Mouse (Mus musculus) hindbrain, embryonic 14.5 days (tissue): ENCODE data around the gene Tspoap1. TPM values are rescaled to one million over a fixed set of nuclear protein-coding genes. Genes with fewer than 3 reads are reported as not detected.

Experiments
- ATAC-seq: fragments of 200-750 bp; cut with Nextera tagmentation; 2 replicates; pipeline ENCODE4 v1.8.0; 2017; ENCODE audit warnings: moderate number of reproducible peaks, mild to moderate bottlenecking, moderate TSS enrichment, moderate library complexity; ENCODE audit not compliant: low FRiP score
- DNase-seq: peaks from one replicate; pipeline ENCODE4 v3.0.0-alpha.2; 2015; ENCODE audit warnings: low spot score
- H3K27ac ChIP-seq: fragments of 300-500 bp; sonication (generic); 2 replicates; pipeline ENCODE4 v1.5.1; 2014; ENCODE audit warnings: mild to moderate bottlenecking, moderate library complexity
- H3K27me3 ChIP-seq: fragments of 300-500 bp; sonication (generic); 2 replicates; pipeline ENCODE4 v1.6.1; 2014; ENCODE audit warnings: mild to moderate bottlenecking, low read length, mixed read lengths; ENCODE audit not compliant: control insufficient read depth, insufficient read depth
- H3K36me3 ChIP-seq: fragments of 300-500 bp; sonication (generic); replicated peaks from 2 replicates; pipeline ENCODE4 v1.6.1; 2014; ENCODE audit not compliant: control insufficient read depth, insufficient read depth
- H3K4me1 ChIP-seq: fragments of 300-500 bp; sonication (generic); replicated peaks from 2 replicates; pipeline ENCODE4 v1.6.1; 2014; ENCODE audit warnings: antibody characterized with exemption, low read length, mixed read lengths; ENCODE audit not compliant: control insufficient read depth, insufficient read depth
- H3K4me2 ChIP-seq: fragments of 300-500 bp; sonication (generic); replicated peaks from 2 replicates; pipeline ENCODE4 v1.6.1; 2014; ENCODE audit warnings: mild to moderate bottlenecking, moderate library complexity
- H3K4me3 ChIP-seq: fragments of 300-500 bp; sonication (generic); replicated peaks from 2 replicates; pipeline ENCODE4 v1.5.1; 2014; ENCODE audit warnings: mild to moderate bottlenecking, low read length
- H3K9ac ChIP-seq: fragments of 300-500 bp; sonication (generic); 2 replicates; pipeline ENCODE4 v1.6.1; 2014
- H3K9me3 ChIP-seq: fragments of 300-500 bp; sonication (generic); 2 replicates; pipeline ENCODE4 v1.6.1; 2016; ENCODE audit warnings: low read length; ENCODE audit not compliant: control insufficient read depth
- WGBS: fragments of 180-500 bp; shearing (Covaris S2); extraction: QIAGEN DNeasy Blood & Tissue Kit; methylation state at CpG from one replicate; pipeline ENCODE4 v1.1.7; 2014; 5-methylcytosine and 5-hydroxymethylcytosine counted together
- polyA plus RNA-seq: library from polyadenylated mRNA; unstranded; fragments of >200 nt; fragmentation: Nextera tagmentation; extraction: Ambion mirVana; gene quantifications from 2 replicates; pipeline ENCODE4 v1.2.1, GENCODE M21; 2014

Tspoap1 gene
- polyA plus RNA-seq, 1 experiment from 2014 or later = 46.9 TPM

GRCm38 (mm10) chr11:87779392-87779791 is 19.1 kb downstream of the Tspoap1 start:
- Histone ChIP-seq H3K4me1 (0 out of 2 replicates have a peak, but pooled peaks cover 6% of the 10 kb centered on the region), H3K4me2 (no peak overlapping the region), H3K36me3 (peaks cover 66% of the 10 kb centered on the region), H3K27me3 (no peaks in the 10 kb centered on the region), H3K27ac (no peak overlapping the region), H3K9ac (no peak overlapping the region), H3K9me3 (no peaks in the 10 kb centered on the region), H3K4me3 (no peak overlapping the region)
- no peak for ATAC-seq
- 88% methylated on average over 4 of the region's 4 CpGs for WGBS
- DNase-seq = no peak

DNA sequence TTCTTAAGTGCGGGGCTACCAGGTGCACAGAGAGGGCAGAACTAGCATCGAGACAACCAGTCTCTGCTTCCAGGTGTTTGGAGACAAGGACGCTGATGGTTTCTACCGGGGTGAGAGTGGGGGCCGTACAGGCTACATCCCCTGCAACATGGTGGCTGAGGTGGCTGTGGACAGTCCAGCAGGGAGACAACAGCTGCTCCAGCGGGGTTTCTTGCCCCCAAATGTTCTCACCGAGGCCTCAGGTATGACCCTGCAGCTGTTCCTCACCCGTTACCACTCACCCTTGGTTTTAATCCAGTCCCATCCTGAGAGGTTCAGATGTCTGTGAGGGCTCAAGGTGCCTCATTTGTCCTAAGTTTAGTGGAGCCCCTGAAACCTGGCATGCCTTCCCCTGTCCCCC is 19.8 kb downstream of the Tspoap1 start:
- Histone ChIP-seq H3K27me3 (no peaks in the 10 kb centered on the region), H3K9ac (no peak overlapping the region), H3K9me3 (no peaks in the 10 kb centered on the region), H3K4me3 (no peak overlapping the region), H3K27ac (no peak overlapping the region), H3K36me3 (peaks cover 68% of the 10 kb centered on the region), H3K4me1 (0 out of 2 replicates have a peak, but pooled peaks cover 6% of the 10 kb centered on the region), H3K4me2 (no peak overlapping the region)
- ATAC-seq (no peak), DNase-seq (no peak)
- WGBS = 87% methylated on average over 8 of the region's 8 CpGs

GRCm38 (mm10) chr11:87790088-87790487 is 29.7 kb downstream of the Tspoap1 start:
- Histone ChIP-seq H3K4me3 (no peak overlapping the region), H3K27me3 (no peaks in the 10 kb centered on the region), H3K27ac (no peak overlapping the region), H3K9ac (no peak overlapping the region), H3K4me2 (no peak overlapping the region), H3K4me1 (no peaks in the 10 kb centered on the region), H3K36me3 (peaks cover 4% of the 10 kb centered on the region), H3K9me3 (no peaks in the 10 kb centered on the region)
- ATAC-seq (no peak), DNase-seq (no peak)
- 91% methylated on average over 6 of the region's 6 CpGs for WGBS

GRCm38 (mm10) chr11:87793460-87793859 is 33.1 kb downstream of the Tspoap1 start, which contains the start of gene Mpo:
Mpo (plus strand) TSS chr11:87793581.
- H3K27ac ChIP-seq = no peak within 1 kb of the TSS
- ATAC-seq (no peak), DNase-seq (no peak)
- H3K4me1 ChIP-seq = no peaks in the 10 kb centered on the region
- no peaks in the 10 kb centered on the region for H3K27me3 ChIP-seq
- H3K4me3 ChIP-seq = no peak within 1 kb of the TSS
- no peak within 1 kb of the TSS for H3K9ac ChIP-seq
- H3K9me3 ChIP-seq = no peaks in the 10 kb centered on the region
- WGBS = 66% methylated on average over 3 of the region's 3 CpGs
- H3K4me2 ChIP-seq = no peak within 1 kb of the TSS
- no peaks in the 10 kb centered on the region for H3K36me3 ChIP-seq

DNA sequence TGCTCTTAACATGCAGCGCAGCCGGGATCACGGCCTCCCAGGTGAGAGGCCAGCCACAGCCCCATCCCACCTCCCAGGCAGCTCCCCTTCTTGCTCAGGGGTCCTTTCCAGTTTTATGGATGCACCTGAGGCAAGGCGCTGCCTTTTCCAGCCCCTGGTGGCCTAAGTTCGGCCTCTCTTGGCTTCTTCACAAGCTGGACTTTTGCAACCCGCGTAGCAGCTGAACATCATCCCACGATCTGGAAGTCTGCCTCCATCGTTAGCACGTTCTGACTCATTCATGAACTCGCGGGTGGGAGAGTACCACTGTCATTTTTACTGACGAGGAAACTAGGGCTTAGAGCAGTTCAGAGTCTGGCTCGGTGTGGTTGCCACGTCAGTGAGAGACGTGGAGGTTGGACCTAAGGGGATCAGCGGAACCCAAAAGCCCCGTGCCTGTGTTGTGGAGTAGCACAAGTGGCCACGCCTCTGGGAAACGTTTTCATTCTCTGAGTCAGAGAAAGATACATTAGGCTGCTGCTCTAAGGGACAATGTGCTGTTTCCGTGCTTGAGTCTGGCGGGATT is 41.5 kb downstream of the Tspoap1 start:
- WGBS = 87% methylated on average over 22 of the region's 22 CpGs
- H3K4me3 ChIP-seq = no peak overlapping the region
- no peaks in the 10 kb centered on the region for H3K27me3 ChIP-seq
- no peaks in the 10 kb centered on the region for H3K36me3 ChIP-seq
- no peak overlapping the region for H3K4me2 ChIP-seq
- 0 out of 2 replicates have a peak, but pooled peaks cover 3% of the 10 kb centered on the region for H3K4me1 ChIP-seq
- no peak for DNase-seq
- no peak overlapping the region for H3K27ac ChIP-seq
- no peaks in the 10 kb centered on the region for H3K9me3 ChIP-seq
- ATAC-seq = no peak
- H3K9ac ChIP-seq = no peak overlapping the region

GRCm38 (mm10) chr11:87802621-87803020 is 42.3 kb downstream of the Tspoap1 start:
- Histone ChIP-seq H3K36me3 (no peaks in the 10 kb centered on the region), H3K27me3 (no peaks in the 10 kb centered on the region), H3K27ac (no peak overlapping the region), H3K9ac (no peak overlapping the region), H3K4me1 (0 out of 2 replicates have a peak, but pooled peaks cover 3% of the 10 kb centered on the region), H3K4me2 (0 out of 2 replicates have a peak overlapping the region, but pooled peaks have one; percentile 12), H3K4me3 (no peak overlapping the region), H3K9me3 (no peaks in the 10 kb centered on the region)
- WGBS = 50% methylated on average over 14 of the region's 14 CpGs
- DNase-seq (no peak), ATAC-seq (no peak)

GRCm38 (mm10) chr11:87805448-87805847 is 45.1 kb downstream of the Tspoap1 start:
- DNase-seq = no peak
- H3K27ac ChIP-seq = no peak overlapping the region
- 61% methylated on average over 1 of the region's 1 CpGs for WGBS

DNA sequence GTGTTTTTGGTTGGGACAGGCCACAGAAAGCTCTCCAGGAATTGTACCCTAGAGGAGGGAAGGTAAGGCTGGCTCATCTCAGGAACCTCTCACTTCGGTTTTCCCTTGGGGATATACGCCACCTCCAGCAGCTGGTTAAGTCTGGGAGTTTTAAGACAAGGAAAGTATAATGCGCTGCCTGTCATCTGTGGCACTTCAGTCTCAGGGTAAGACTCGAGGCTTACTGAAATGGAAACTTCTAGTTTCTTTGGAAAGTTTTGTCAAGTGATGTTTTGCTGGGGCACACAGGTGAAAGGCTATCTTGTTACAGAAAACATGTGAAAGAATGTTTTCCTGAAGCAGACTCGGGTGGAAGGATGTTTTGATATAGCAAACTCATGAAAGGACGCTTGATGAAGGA is 47.1 kb downstream of the Tspoap1 start:
- H3K4me2 ChIP-seq = no peak overlapping the region
- H3K4me1 ChIP-seq = 0 out of 2 replicates have a peak, but pooled peaks cover 3% of the 10 kb centered on the region
- H3K27ac ChIP-seq = no peak overlapping the region
- no peaks in the 10 kb centered on the region for H3K36me3 ChIP-seq
- DNase-seq (no peak), ATAC-seq (no peak)
- H3K9me3 ChIP-seq = no peaks in the 10 kb centered on the region
- no peak overlapping the region for H3K4me3 ChIP-seq
- H3K27me3 ChIP-seq = no peaks in the 10 kb centered on the region
- no peak overlapping the region for H3K9ac ChIP-seq
- 92% methylated on average over 6 of the region's 6 CpGs for WGBS

More at GRCm38 (mm10) chr11:87805448-87805847, 45.1 kb downstream of the Tspoap1 start:
- Histone ChIP-seq H3K4me2 (no peak overlapping the region), H3K4me1 (0 out of 2 replicates have a peak, but pooled peaks cover 3% of the 10 kb centered on the region), H3K9ac (no peak overlapping the region), H3K27me3 (no peaks in the 10 kb centered on the region), H3K9me3 (no peaks in the 10 kb centered on the region), H3K36me3 (no peaks in the 10 kb centered on the region), H3K4me3 (no peak overlapping the region)
- ATAC-seq = no peak

GRCm38 (mm10) chr11:87808236-87808635 is 47.9 kb downstream of the Tspoap1 start:
- no peak overlapping the region for H3K4me3 ChIP-seq
- no peak overlapping the region for H3K4me2 ChIP-seq
- no peak overlapping the region for H3K27ac ChIP-seq
- ATAC-seq = no peak
- no peaks in the 10 kb centered on the region for H3K27me3 ChIP-seq
- DNase-seq = no peak
- H3K9ac ChIP-seq = no peak overlapping the region
- H3K9me3 ChIP-seq = no peaks in the 10 kb centered on the region
- 89% methylated on average over 7 of the region's 7 CpGs for WGBS
- H3K36me3 ChIP-seq = no peaks in the 10 kb centered on the region
- H3K4me1 ChIP-seq = no peaks in the 10 kb centered on the region

- 37% methylated on average over 4 of the region's 4 CpGs for WGBS
- no peaks in the 10 kb centered on the region for H3K36me3 ChIP-seq
- H3K27me3 ChIP-seq = no peaks in the 10 kb centered on the region
- no peaks in the 10 kb centered on the region for H3K4me1 ChIP-seq
- H3K27ac ChIP-seq = no peak overlapping the region
- DNase-seq = peak; percentile 36
- H3K4me3 ChIP-seq = no peak overlapping the region
- H3K4me2 ChIP-seq = no peak overlapping the region
- no peak overlapping the region for H3K9ac ChIP-seq
- H3K9me3 ChIP-seq = no peaks in the 10 kb centered on the region
- no peak for ATAC-seq
Measured at GRCm38 (mm10) chr11:87811396-87811795, 51.1 kb downstream of the Tspoap1 start.
